Mouse (Mus musculus) fat pad, adult 2 months (tissue): ENCODE results near the gene Rps3.

ENCODE experiments used
- DNase-seq: peaks from one replicate; pipeline ENCODE4 v3.0.0-alpha.2; 2011; ENCODE audit warnings: low read depth, low spot score; ENCODE audit errors: extremely low read depth

The Rps3 gene

GRCm38 (mm10) chr7:99476558-99477114 lies 6.9 kb downstream of the Rps3 start:
- no peak for DNase-seq

GRCm38 (mm10) chr7:99475562-99475911 lies 8.0 kb downstream of the Rps3 start:
- no peak for DNase-seq

- no peak for DNase-seq
Measured at GRCm38 (mm10) chr7:99474836-99475561, 8.5 kb downstream of the Rps3 start.

- DNase-seq: no peak
Measured at GRCm38 (mm10) chr7:99473638-99474407, 9.7 kb downstream of the Rps3 start.

- DNase-seq: no peak
Measured at GRCm38 (mm10) chr7:99471578-99471977, 12.0 kb downstream of the Rps3 start.

GRCm38 (mm10) chr7:99469680-99470405 lies 13.7 kb downstream of the Rps3 start:
- no peak for DNase-seq

- no peak for DNase-seq
Measured at GRCm38 (mm10) chr7:99468283-99469132, 15.0 kb downstream of the Rps3 start.

- DNase-seq: no peak
Measured at GRCm38 (mm10) chr7:99467916-99468282, 15.6 kb downstream of the Rps3 start.

- no peak for DNase-seq
Measured at GRCm38 (mm10) chr7:99465811-99466210, 17.7 kb downstream of the Rps3 start, which contains the start of gene Klhl35. Gene Klhl35, plus strand, starts transcription at chr7:99466004.

GRCm38 (mm10) chr7:99463120-99463519 lies 20.4 kb downstream of the Rps3 start:
- DNase-seq: no peak

- DNase-seq: no peak
Measured at GRCm38 (mm10) chr7:99459888-99460652, 23.5 kb downstream of the Rps3 start.

GRCm38 (mm10) chr7:99458849-99459248 lies 24.7 kb downstream of the Rps3 start:
- no peak for DNase-seq

- DNase-seq: no peak
Measured at GRCm38 (mm10) chr7:99454044-99454443, 29.5 kb downstream of the Rps3 start.

- DNase-seq: no peak
Measured at GRCm38 (mm10) chr7:99452859-99453258, 30.7 kb downstream of the Rps3 start.

GRCm38 (mm10) chr7:99450703-99451102 lies 32.8 kb downstream of the Rps3 start:
- DNase-seq: no peak

GRCm38 (mm10) chr7:99449751-99450150 lies 33.8 kb downstream of the Rps3 start:
- DNase-seq: no peak

GRCm38 (mm10) chr7:99449063-99449462 lies 34.5 kb downstream of the Rps3 start:
- DNase-seq: no peak

GRCm38 (mm10) chr7:99448619-99449018 lies 34.9 kb downstream of the Rps3 start:
- DNase-seq: no peak

GRCm38 (mm10) chr7:99447323-99447722 lies 36.2 kb downstream of the Rps3 start:
- DNase-seq: no peak

GRCm38 (mm10) chr7:99445833-99446232 lies 37.7 kb downstream of the Rps3 start:
- DNase-seq: no peak
